Mouse (Mus musculus) limb, embryonic 14.5 days (tissue): ENCODE measurements around the gene Acsbg1. TPM values are rescaled to one million over a fixed set of nuclear protein-coding genes. Genes with fewer than 3 reads are reported as not detected.
"Not testable (repeated sequence)": the region's sequence is repeated elsewhere in the genome, so short reads cannot be mapped to it uniquely, and the experiment has no call there.

Experiments used
- ATAC-seq: fragments of 200-750 bp; cut with Nextera tagmentation; 2 replicates; pipeline ENCODE4 v1.8.0; 2017; ENCODE audit warnings: low read depth, moderate number of reproducible peaks, moderate TSS enrichment; ENCODE audit not compliant: low FRiP score
- DNase-seq: peaks from one replicate; pipeline ENCODE4 v3.0.0-alpha.2; 2015; ENCODE audit warnings: low spot score
- H3K27ac ChIP-seq: fragments of 300-500 bp; sonication (generic); replicated peaks from 2 replicates; pipeline ENCODE4 v1.5.1; 2014; ENCODE audit warnings: low read depth, mild to moderate bottlenecking, low read length, moderate library complexity, mixed read lengths
- H3K27me3 ChIP-seq: fragments of 300-500 bp; sonication (generic); 2 replicates; pipeline ENCODE4 v1.6.1; 2014; ENCODE audit warnings: low read length, mixed read lengths; ENCODE audit not compliant: control insufficient read depth, insufficient read depth
- H3K36me3 ChIP-seq: fragments of 300-500 bp; sonication (generic); 2 replicates; pipeline ENCODE4 v1.6.1; 2014; ENCODE audit warnings: mild to moderate bottlenecking, low read length, moderate library complexity, mixed read lengths; ENCODE audit not compliant: control insufficient read depth, insufficient read depth
- H3K4me1 ChIP-seq: fragments of 300-500 bp; sonication (generic); 2 replicates; pipeline ENCODE4 v1.6.1; 2014; ENCODE audit warnings: antibody characterized with exemption, low read length, mixed read lengths; ENCODE audit not compliant: control insufficient read depth, insufficient read depth
- H3K4me2 ChIP-seq: fragments of 300-500 bp; sonication (generic); replicated peaks from 2 replicates; pipeline ENCODE4 v1.6.1; 2014; ENCODE audit warnings: low read depth, mild to moderate bottlenecking, low read length, moderate library complexity; ENCODE audit not compliant: severe bottlenecking
- H3K4me3 ChIP-seq: fragments of 300-500 bp; sonication (generic); replicated peaks from 2 replicates; pipeline ENCODE4 v1.5.1; 2014; ENCODE audit warnings: low read length
- H3K9ac ChIP-seq: fragments of 300-500 bp; sonication (generic); 2 replicates; pipeline ENCODE4 v1.6.1; 2014; ENCODE audit warnings: mild to moderate bottlenecking, low read depth, low read length, moderate library complexity; ENCODE audit not compliant: severe bottlenecking
- H3K9me3 ChIP-seq: fragments of 300-500 bp; sonication (generic); 2 replicates; pipeline ENCODE4 v1.6.1; 2016; ENCODE audit warnings: low read length; ENCODE audit not compliant: control insufficient read depth
- POLR2A ChIP-seq: fragments of 200-500 bp; IDR thresholded peaks from 2 replicates; pipeline ENCODE4 v1.8.0; 2012; ENCODE audit warnings: inconsistent platforms, mild to moderate bottlenecking, moderate library complexity, borderline replicate concordance; ENCODE audit not compliant: insufficient read depth, insufficient read length; ENCODE audit errors: extremely low read depth
- WGBS: fragments of 180-500 bp; shearing (Covaris S2); extraction: QIAGEN DNeasy Blood & Tissue Kit; methylation state at CpG from one replicate; pipeline ENCODE4 v1.1.7; 2014; 5-methylcytosine and 5-hydroxymethylcytosine counted together
- polyA plus RNA-seq, 2 experiments: library from polyadenylated mRNA; depleted of rRNA in 1 of 2; stranded (reverse) in 1 of 2; unstranded in 1 of 2; fragments of >200 nt; fragmentation: Nextera tagmentation in 1 of 2; extraction: Ambion mirVana in 1 of 2; gene quantifications; 2 replicates each; pipeline versions ENCODE4 v1.2.1 to v1.2.3; 2012 to 2014

Acsbg1 gene
- polyA plus RNA-seq, 2 experiments, result 0.40 to 0.51 TPM

DNA sequence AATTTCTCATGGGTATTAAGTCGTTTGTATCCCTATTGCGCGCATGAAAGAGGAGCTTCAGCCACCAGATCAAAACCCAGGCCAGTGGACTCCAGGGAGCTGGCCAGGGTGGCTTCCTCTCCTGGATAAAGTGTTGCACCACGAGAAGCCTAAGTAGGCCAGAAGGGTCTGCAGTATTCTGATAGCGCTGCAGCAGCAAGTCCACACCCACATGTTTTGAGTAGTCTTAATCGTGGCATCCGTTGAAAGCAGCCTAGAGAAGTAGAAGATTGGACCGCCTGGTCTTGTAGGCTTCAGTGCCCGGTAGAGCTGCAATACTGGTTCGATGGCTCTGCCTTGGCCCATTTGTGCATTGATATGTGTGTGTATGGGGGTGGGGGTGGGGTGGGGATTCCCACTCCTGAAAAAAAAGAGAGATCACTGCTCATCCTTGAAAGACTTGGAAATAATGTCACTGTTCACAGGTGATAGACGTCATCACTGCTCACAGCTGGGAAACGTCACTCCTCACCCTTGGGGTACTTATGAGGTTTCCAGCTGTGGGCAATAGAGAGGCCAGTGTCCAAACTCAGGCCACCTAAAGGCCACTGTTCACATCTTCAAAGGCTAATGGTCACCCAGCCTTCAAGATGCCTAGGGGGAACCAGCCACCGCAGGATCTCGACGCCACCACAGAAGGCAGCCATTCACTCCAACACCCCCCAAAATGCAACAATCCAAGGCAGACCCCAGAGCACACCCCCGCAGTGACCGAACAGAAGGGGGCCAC lies 36.8 kb upstream of the Acsbg1 start, which contains the start of gene Dnaja4:
TSS of gene Dnaja4 (plus strand) at position 556 of the 769 bp plus-strand sequence.
- peak within 1 kb of the TSS; percentile 82 for H3K9ac ChIP-seq
- no peak for ATAC-seq
- TF ChIP-seq POLR2A, result no peak

DNA sequence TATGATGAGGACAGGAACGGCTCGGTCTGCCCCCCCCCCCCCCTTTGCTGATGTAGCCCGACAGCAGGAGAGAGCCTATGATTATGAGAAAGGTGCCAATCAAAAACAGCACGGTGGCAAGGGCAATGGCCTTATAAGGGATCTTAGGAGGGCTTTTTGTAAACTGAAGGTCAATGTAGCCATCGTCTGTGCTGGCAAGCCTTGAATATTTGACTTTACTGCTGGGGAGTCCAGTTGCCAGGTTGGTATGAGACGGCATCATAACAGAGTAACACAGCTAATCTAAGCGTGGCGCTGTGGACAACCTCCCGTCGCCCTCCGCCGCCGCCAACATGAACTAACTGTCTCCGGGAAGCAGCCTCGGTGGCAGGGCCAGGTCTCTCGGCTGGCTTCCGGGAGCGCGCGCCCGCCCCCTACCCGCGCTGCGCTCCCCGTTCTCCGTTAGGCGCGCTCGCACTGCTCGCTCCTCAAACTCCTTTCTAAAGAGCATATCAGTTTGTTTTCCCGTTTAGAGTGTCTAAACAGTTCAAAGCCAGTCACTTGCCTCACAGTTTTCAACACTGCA lies 29.7 kb upstream of the Acsbg1 start:
- peak overlapping the region; percentile 26 for H3K4me3 ChIP-seq
- not testable (repeated sequence) for H3K9me3 ChIP-seq, H3K4me1 ChIP-seq, H3K27me3 ChIP-seq, H3K27ac ChIP-seq, DNase-seq, ATAC-seq, H3K36me3 ChIP-seq
- H3K9ac ChIP-seq, result 0 out of 2 replicates have a peak overlapping the region, but pooled peaks have one; percentile 44
- 2% methylated on average over 31 of the region's 31 CpGs for WGBS
- H3K4me2 ChIP-seq, result peak overlapping the region; percentile 52

More for the DNA sequence above, 36.8 kb upstream of the Acsbg1 start, which contains the start of gene Dnaja4:
- Histone ChIP-seq H3K4me1 (peaks cover 14% of the 10 kb centered on the region), H3K27me3 (no peaks in the 10 kb centered on the region; the same call in 1 of the 2 replicates), H3K4me2 (peak within 1 kb of the TSS; percentile 94), H3K27ac (peak within 1 kb of the TSS; percentile 61), H3K36me3 (no peaks in the 10 kb centered on the region), H3K4me3 (peak within 1 kb of the TSS; percentile 75), H3K9me3 (no peaks in the 10 kb centered on the region)
- DNase-seq, result no peak
- 58% methylated on average over 17 of the region's 17 CpGs for WGBS

DNA sequence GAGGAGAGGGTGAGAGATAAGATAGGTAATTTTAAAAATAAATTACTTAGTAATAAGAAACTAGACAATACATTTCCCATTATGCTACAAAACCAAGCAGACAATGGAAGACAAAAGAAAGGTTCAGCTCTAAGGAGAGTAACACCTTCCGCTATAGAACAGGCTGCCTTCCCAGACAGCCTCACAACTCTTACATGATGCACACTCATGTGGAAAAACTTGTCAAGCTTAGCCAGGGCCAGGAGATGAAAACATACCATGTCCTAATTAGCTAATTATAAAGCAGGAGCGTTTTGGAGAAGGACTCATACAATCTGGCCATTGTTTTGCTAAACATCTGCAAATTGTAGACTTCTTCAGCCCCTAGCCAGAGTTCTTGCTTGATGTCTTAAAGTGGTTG lies 29.0 kb upstream of the Acsbg1 start:
- not testable (repeated sequence) for ATAC-seq, DNase-seq
- 76% methylated on average over 2 of the region's 2 CpGs for WGBS

DNA sequence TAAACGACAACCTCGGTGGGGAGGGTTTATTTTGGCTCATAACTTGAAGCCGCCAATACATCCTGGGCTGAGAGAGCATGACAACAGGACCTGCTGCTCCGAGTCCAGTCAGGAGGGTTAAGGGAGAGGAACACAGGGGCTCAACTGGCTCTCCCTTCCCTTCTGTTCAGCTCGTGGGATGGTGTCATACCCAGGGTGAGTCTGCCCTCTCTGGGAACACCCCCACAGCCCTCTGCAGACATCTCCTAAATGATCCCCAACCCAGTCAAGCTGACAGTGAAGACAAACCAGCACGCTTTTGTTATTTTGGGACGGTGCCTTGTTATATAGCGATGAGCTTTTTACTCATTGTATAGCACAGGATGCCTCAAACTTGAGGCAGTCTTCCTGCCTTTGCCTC lies 27.8 kb upstream of the Acsbg1 start:
- Histone ChIP-seq H3K27ac (no peak overlapping the region), H3K36me3 (no peaks in the 10 kb centered on the region), H3K4me2 (no peak overlapping the region), H3K4me1 (no peaks in the 10 kb centered on the region), H3K4me3 (no peak overlapping the region), H3K27me3 (no peaks in the 10 kb centered on the region), H3K9ac (no peak overlapping the region), H3K9me3 (no peaks in the 10 kb centered on the region)
- ATAC-seq (no peak), DNase-seq (no peak)
- TF ChIP-seq POLR2A, result no peak
- WGBS, result 70% methylated on average over 8 of the region's 8 CpGs

More for the DNA sequence above, 29.0 kb upstream of the Acsbg1 start:
- not testable (repeated sequence) for H3K4me3 ChIP-seq, H3K27ac ChIP-seq, H3K4me2 ChIP-seq, H3K36me3 ChIP-seq, H3K9me3 ChIP-seq, H3K4me1 ChIP-seq, H3K9ac ChIP-seq, H3K27me3 ChIP-seq

DNA sequence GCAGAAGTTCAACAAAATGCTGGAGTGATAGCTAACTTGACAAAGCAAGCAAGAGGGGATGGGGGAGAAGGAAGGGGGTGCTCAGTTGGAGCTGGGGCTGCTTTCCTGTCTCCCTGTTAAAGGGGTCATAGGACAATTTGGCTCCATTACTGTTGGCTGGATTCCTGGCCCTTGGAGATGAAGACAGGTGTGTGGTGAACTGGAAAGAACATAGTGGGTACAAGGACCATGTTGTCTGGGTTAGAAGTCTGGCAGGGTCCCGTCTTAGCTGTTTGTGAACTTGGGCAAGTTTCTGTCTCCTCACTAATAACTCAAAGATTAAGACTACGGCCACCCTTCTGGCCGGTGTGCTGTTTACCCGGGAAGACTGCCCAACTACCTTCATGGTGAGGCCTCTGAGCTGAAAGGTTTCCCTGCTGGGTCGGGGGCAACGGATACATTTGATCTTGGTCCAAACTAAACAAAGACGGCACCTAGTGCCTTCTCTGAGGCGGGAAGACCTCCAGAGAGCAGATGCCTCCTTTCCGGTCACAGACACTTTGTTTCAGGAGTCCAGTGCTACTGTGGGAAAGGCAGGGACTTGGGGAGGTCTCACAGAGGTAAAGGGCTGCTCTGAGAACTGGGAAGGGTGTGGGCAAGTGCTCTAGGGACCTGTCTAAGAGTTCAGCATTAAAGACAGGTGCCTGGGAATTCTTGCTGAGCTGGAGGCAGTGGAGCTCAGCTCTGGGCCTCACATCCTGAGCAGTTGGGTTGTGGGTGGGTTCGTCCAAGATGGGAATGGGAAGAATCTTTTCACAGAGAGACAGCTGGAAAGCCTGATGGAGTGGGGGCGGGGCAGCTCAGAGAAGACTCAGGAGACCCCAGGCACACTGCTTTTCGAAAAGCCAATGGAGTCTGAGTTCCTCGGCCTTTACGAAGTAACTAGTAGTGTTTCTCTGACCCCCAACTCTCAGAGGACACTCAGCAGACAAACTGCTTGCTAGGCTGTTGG lies 25.9 kb upstream of the Acsbg1 start:
- no peaks in the 10 kb centered on the region for H3K9me3 ChIP-seq
- TF ChIP-seq POLR2A, result no peak
- no peak overlapping the region for H3K4me2 ChIP-seq
- no peak for ATAC-seq
- no peaks in the 10 kb centered on the region for H3K36me3 ChIP-seq
- H3K27me3 ChIP-seq, result no peaks in the 10 kb centered on the region
- H3K9ac ChIP-seq, result no peak overlapping the region
- DNase-seq, result no peak
- H3K4me1 ChIP-seq, result no peaks in the 10 kb centered on the region
- no peak overlapping the region for H3K27ac ChIP-seq
- no peak overlapping the region for H3K4me3 ChIP-seq
- 63% methylated on average over 14 of the region's 14 CpGs for WGBS
